Mouse (Mus musculus) heart, postnatal 0 days (tissue): Measurements from ENCODE around the gene Frmpd4.

ENCODE experiments used
- CTCF ChIP-seq: IDR thresholded peaks from 2 replicates; pipeline ENCODE4 v1.5.1; 2016; ENCODE audit warnings: antibody characterized with exemption, control low read depth, low read depth
- EP300 ChIP-seq: IDR thresholded peaks from 2 replicates; pipeline ENCODE4 v1.6.1; 2016; ENCODE audit warnings: antibody characterized with exemption, low read depth

DNA sequence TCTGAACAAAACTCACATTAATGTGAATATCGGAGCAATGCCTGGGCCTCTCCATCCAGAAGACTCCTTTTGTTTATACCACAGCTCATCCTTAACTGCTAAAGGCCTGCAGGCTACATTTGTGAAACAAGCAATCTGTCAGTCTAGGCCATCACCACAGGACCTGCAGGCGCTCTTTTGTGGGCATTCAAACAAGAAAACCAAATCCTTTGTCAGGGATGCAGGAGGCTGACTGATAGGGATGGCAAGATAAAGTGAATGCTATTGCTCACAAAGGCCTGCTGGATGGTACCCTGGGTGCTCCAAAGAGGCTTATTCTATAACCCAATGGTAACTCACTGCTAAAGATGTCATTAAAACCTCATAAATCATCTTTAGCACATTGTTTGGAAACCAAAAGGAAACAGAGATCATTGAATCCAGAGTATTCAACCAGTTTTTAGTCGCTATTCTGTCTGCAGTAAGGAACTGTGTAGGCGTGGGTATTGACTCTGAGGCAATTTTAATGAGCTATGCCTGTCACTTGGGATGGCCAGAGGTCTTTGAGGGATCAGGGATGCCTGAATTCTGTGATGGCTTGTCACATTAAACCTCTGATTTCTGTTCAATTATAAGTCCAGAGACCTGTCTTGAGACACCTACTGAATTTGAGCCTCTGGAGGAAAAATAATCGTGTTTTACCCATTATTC lies 922.1 kb downstream of the Frmpd4 start:
- TF ChIP-seq CTCF (no peak), EP300 (no peak)
